Mouse (Mus musculus) CD4-positive, CD25-positive, alpha-beta regulatory T cell, adult 4 months (primary cell): ENCODE results near the gene C130074G19Rik. TPM values are rescaled to one million over a fixed set of nuclear protein-coding genes. Genes with fewer than 3 reads are reported as not detected.

ENCODE experiments used
- ATAC-seq: one replicate; pipeline ENCODE4 v1.8.0; 2017
- polyA plus RNA-seq, 2 experiments: library from polyadenylated mRNA; unstranded; fragments of 100-300 nt; shearing (Covaris generic); gene quantifications; one replicate each; pipeline ENCODE4 v1.2.1; 2017

C130074G19Rik gene
- polyA plus RNA-seq, 2 experiments from 2014 or later, result not detected

- no peak for ATAC-seq
Measured at GRCm38 (mm10) chr1:184837649-184838048, 45.4 kb downstream of the C130074G19Rik start.

GRCm38 (mm10) chr1:184836350-184836749, 46.7 kb downstream of the C130074G19Rik start:
- no peak for ATAC-seq

GRCm38 (mm10) chr1:184833499-184833898, 49.5 kb downstream of the C130074G19Rik start:
- ATAC-seq, result no peak

GRCm38 (mm10) chr1:184832211-184832610, 50.8 kb downstream of the C130074G19Rik start:
- peak; percentile 43 for ATAC-seq

GRCm38 (mm10) chr1:184829897-184830296, 53.1 kb downstream of the C130074G19Rik start:
- ATAC-seq, result no peak

- no peak for ATAC-seq
Measured at GRCm38 (mm10) chr1:184827175-184827701, 55.8 kb downstream of the C130074G19Rik start.

- peak; percentile 69 for ATAC-seq
Measured at GRCm38 (mm10) chr1:184825093-184825492, 57.9 kb downstream of the C130074G19Rik start.

GRCm38 (mm10) chr1:184824439-184824851, 58.6 kb downstream of the C130074G19Rik start:
- ATAC-seq, result peak; percentile 82

- ATAC-seq, result no peak
Measured at GRCm38 (mm10) chr1:184822678-184823077, 60.3 kb downstream of the C130074G19Rik start.

Other genes with a start within 250 kb of the C130074G19Rik start
- gene Hlx, start 150.6 kb downstream of the C130074G19Rik start, polyA plus RNA-seq, result not detected
- gene Marc1, start 71.9 kb downstream of the C130074G19Rik start, polyA plus RNA-seq, result under 1 TPM in 1 of 2 experiments, not detected in 1; 0.44 TPM
- gene Marc2, start 36.8 kb downstream of the C130074G19Rik start, polyA plus RNA-seq, result 10 to 100 TPM; 10.7 to 32.3 TPM
- not detected for gene Mark1, start 116.4 kb upstream of the C130074G19Rik start, polyA plus RNA-seq